Mouse (Mus musculus) cerebellum, adult 9-11 months (tissue): ENCODE results near the gene Rhot1.

Experiments
- DNase-seq: peaks from one replicate; pipeline ENCODE4 v3.0.0; 2022

Gene Rhot1

DNA sequence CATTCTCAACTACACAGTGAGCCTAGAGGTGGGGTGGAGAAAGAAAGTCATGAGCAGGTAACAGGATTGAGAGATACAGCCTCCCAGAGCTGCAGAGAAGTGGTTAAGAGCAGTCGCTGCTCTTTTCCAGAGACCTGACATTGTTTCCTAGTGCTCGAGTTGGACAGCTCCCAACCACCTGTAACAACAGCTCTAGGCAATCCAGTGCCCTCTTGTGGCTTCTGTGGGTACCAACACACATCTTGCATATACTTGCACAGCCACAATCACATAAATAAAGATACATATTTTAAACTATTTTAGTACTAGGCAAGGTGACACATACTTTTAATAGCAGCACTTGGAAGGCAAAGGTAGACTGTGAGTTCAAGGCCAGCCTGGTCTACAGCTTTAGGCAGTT is 82.2 kb downstream of the Rhot1 start:
- no peak for DNase-seq

GRCm38 (mm10) chr11:80292463-80292862 is 83.6 kb downstream of the Rhot1 start:
- no peak for DNase-seq

- DNase-seq: no peak
These were observed 86.2 kb downstream of the Rhot1 start for GRCm38 (mm10) chr11:80295066-80295465.

DNA sequence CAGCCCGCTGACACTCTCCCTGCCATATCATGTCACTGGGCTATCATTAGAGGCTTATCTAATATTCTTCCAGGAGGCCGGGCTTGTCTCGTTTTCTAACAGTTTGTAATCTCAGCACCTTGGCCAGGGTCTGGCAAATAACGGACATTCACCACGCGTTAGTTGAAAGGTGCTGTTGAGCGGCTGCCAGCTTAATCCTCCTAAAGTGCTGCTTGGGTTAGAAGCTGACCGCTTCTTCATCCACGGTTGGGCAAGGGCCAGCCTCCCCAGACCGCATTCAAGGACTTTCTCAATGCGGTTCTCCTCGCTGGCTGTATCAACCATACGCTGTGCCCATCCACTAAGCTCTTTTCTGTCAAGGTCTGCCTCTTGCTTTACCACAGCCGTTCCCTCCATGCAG is 87.0 kb downstream of the Rhot1 start:
- no peak for DNase-seq

GRCm38 (mm10) chr11:80299513-80300235 is 90.9 kb downstream of the Rhot1 start:
- no peak for DNase-seq

DNA sequence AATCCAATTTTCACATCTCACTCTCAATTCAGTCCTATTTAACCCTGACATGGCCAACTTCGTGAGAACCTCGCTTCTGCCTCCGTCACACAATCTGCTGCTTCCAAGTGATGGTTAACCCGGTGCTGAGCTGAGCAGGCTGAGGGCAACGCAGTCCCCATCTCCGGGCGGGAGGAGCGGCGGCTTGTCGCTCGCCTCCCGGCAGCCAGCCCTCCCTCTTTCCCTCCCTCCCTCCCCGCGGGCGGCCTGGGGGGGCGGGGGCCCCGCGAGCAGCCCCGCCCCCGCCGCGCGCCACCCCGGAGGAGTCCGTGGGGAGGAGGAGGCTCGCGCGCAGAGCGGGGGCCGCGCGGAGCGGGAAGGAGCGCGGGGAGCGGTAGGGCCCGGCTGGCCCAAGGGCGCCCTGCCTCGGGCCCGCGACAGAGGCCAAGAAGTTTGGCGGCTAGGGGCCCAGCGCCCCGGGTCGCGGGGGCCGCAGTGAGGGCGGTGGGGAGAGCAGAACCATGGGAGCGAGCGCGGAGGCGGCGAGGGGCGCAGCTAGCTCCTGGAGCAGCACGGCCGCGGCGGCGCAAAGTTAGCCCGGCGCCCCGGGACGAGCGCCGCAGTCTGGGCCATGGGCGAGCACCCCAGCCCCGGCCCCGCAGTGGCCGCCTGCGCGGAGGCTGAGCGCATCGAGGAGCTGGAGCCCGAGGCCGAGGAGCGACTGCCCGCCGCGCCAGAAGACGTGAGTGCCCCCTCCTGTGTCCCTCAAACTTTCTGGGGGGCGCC is 91.9 kb downstream of the Rhot1 start, which contains the start of gene Rhbdl3:
TSS of gene Rhbdl3 (plus strand) at position 362 of the 765 bp plus-strand sequence.
- no peak for DNase-seq

DNA sequence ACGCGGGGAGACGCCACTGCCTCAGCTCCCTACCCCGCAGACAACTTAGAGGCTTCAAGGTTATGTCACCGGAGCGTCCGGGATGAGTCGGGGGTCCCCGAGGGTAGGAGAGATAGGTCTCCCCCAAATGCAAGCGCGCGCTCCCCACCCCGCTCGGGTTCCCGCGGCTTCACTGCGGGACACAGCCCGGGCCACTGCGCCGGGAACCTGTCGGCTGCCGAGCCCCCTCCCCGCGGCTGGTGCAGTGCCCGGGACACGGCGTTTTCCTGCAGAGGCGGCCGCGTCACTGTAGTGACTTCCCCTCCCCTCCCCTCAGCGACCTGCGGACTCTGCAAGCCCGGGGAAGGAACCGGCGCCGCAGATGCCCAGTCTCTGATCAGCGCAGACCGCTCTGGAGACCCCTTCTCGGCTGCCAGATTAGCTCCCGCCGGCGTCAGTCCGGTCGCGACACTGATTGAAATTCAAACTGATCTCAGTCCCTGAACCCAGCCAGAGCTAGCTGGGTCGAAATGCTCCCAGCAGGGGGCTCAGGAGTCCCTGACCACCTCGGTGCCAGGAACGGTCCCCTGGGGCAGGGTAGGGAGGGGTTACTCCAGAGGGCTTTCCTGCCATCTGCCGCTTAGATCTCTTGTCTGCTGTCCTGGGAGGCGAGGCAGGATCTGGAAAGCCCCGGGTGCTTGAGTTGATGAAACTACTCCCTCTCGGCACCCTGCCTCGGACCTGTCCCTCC is 92.7 kb downstream of the Rhot1 start:
- DNase-seq: peak; percentile 30

GRCm38 (mm10) chr11:80302046-80302390 is 93.2 kb downstream of the Rhot1 start:
- no peak for DNase-seq

GRCm38 (mm10) chr11:80302536-80302935 is 93.7 kb downstream of the Rhot1 start:
- DNase-seq: peak; percentile 45

- DNase-seq: no peak
These were observed 94.9 kb downstream of the Rhot1 start for GRCm38 (mm10) chr11:80303746-80304145.

- DNase-seq: no peak
These were observed 96.0 kb downstream of the Rhot1 start for GRCm38 (mm10) chr11:80304846-80305245.

GRCm38 (mm10) chr11:80308537-80308936 is 99.7 kb downstream of the Rhot1 start:
- DNase-seq: no peak

GRCm38 (mm10) chr11:80311271-80311670 is 102.5 kb downstream of the Rhot1 start:
- no peak for DNase-seq

DNA sequence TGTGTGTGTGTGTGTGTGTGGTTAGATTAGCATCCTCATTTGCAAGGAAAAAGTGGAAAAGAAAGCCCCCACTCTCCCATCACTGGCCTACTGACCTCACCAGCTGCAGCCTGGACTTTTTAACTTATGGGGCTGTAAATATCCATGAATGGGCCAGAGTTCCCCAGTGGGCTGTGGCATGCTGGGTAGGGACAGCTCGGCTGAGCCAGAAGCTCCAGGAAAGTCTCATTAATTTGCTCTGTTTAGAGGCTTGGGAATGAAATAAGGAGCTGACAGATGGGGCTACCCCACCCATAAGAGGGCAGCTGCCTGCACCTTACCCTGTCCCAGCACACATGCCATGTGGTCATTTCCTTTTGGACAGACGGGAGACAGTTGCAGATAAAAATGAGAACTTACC is 103.2 kb downstream of the Rhot1 start:
- DNase-seq: no peak

GRCm38 (mm10) chr11:80312565-80312964 is 103.7 kb downstream of the Rhot1 start:
- DNase-seq: no peak

GRCm38 (mm10) chr11:80313462-80313861 is 104.6 kb downstream of the Rhot1 start:
- no peak for DNase-seq

GRCm38 (mm10) chr11:80313944-80314343 is 105.1 kb downstream of the Rhot1 start:
- no peak for DNase-seq

- peak; percentile 44 for DNase-seq
These were observed 107.2 kb downstream of the Rhot1 start for GRCm38 (mm10) chr11:80315743-80316639.
